Mouse (Mus musculus) liver, adult 2 months (tissue): ENCODE results near the gene Gpr63. TPM values are rescaled to one million over a fixed set of nuclear protein-coding genes. Genes with fewer than 3 reads are reported as not detected.

Source experiments
- DNase-seq: peaks from one replicate; pipeline ENCODE4 v3.0.0-alpha.2; 2011; ENCODE audit warnings: low read depth, low spot score; ENCODE audit errors: extremely low read depth
- H3K27ac ChIP-seq: fragments of 200-500 bp; replicated peaks from 2 replicates; pipeline ENCODE4 v1.5.1; 2012; ENCODE audit warnings: low read depth, mild to moderate bottlenecking, control low read depth, inconsistent platforms, low read length; ENCODE audit not compliant: insufficient read depth
- H3K27me3 ChIP-seq: fragments of 200-500 bp; 2 replicates; pipeline ENCODE4 v1.6.1; 2012; ENCODE audit warnings: mild to moderate bottlenecking, moderate library complexity, low read length, inconsistent platforms; ENCODE audit not compliant: control insufficient read depth, insufficient read depth
- H3K36me3 ChIP-seq: fragments of 200-500 bp; 2 replicates; pipeline ENCODE4 v1.6.1; 2012; ENCODE audit warnings: low read length, inconsistent platforms; ENCODE audit not compliant: control insufficient read depth, insufficient read depth
- H3K4me1 ChIP-seq: fragments of 200-500 bp; 2 replicates; pipeline ENCODE4 v1.6.1; 2011; ENCODE audit warnings: low read length; ENCODE audit not compliant: control insufficient read depth, insufficient read depth
- H3K4me3 ChIP-seq: fragments of 200-500 bp; 2 replicates; pipeline ENCODE4 v1.5.1; 2011; ENCODE audit warnings: low read depth, mild to moderate bottlenecking, control low read depth, low read length, moderate library complexity; ENCODE audit not compliant: insufficient read depth
- H3K79me2 ChIP-seq: fragments of 200-500 bp; 2 replicates; pipeline ENCODE4 v1.6.1; 2012; ENCODE audit warnings: inconsistent platforms, mild to moderate bottlenecking, low read length, moderate library complexity; ENCODE audit not compliant: control insufficient read depth, insufficient read depth
- H3K9ac ChIP-seq: fragments of 200-500 bp; 2 replicates; pipeline ENCODE4 v1.6.1; 2012; ENCODE audit warnings: low read depth, mild to moderate bottlenecking, control low read depth, inconsistent platforms, low read length
- CTCF ChIP-seq: fragments of 200-500 bp; IDR thresholded peaks from 2 replicates; pipeline ENCODE4 v1.5.1; 2011; ENCODE audit warnings: low read depth, low read length, control low read depth
- POLR2A ChIP-seq: fragments of 200-500 bp; IDR thresholded peaks from 2 replicates; pipeline ENCODE4 v1.6.1; 2011; ENCODE audit warnings: low read length, control low read depth; ENCODE audit not compliant: insufficient read depth; ENCODE audit errors: extremely low read depth
- WGBS: fragments of 180-500 bp; shearing (Covaris S2); methylation state at CpG from one replicate; pipeline ENCODE4 v1.1.7; 2018; 5-methylcytosine and 5-hydroxymethylcytosine counted together
- polyA plus RNA-seq: library from polyadenylated mRNA; depleted of rRNA; stranded (reverse); fragments of >200 nt; gene quantifications from 2 replicates; pipeline ENCODE4 v1.2.3, GENCODE M21; 2012
- total RNA-seq: library from RNA; depleted of rRNA; stranded (reverse); fragments of >200 nt; gene quantifications from 2 replicates; pipeline ENCODE4 v1.2.3, GENCODE M21; 2014

The Gpr63 gene
- total and polyA plus RNA-seq, 2 experiments: 0.09 to 0.18 TPM

DNA sequence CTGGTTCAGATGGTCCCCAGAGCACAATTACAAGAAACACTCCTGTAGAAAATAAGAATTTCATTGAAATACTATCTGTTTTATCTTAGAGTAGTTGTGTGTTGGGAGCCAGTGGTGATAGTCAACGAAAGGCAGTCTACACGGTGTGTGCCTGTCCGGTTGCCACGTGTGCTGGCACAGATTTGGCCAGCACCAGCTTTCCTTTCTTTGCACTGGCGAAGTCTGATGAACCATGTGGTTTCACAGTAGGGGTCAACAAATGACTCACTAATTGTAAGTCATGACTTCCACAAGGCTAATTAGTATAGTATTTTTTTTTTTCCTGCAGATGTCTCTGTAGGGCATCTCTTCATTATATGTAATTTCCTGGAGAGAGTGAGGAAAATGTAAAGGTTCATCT lies 45.6 kb downstream of the Gpr63 start:
- H3K4me3 ChIP-seq: no peak overlapping the region
- no peaks in the 10 kb centered on the region for H3K36me3 ChIP-seq
- H3K9ac ChIP-seq: no peak overlapping the region
- no peaks in the 10 kb centered on the region for H3K79me2 ChIP-seq
- no peak for DNase-seq
- H3K27me3 ChIP-seq: no peaks in the 10 kb centered on the region
- H3K27ac ChIP-seq: no peak overlapping the region
- TF ChIP-seq POLR2A: no peak
- TF ChIP-seq CTCF: no peak
- 87% methylated on average over 5 of the region's 5 CpGs for WGBS
- no peaks in the 10 kb centered on the region for H3K4me1 ChIP-seq

DNA sequence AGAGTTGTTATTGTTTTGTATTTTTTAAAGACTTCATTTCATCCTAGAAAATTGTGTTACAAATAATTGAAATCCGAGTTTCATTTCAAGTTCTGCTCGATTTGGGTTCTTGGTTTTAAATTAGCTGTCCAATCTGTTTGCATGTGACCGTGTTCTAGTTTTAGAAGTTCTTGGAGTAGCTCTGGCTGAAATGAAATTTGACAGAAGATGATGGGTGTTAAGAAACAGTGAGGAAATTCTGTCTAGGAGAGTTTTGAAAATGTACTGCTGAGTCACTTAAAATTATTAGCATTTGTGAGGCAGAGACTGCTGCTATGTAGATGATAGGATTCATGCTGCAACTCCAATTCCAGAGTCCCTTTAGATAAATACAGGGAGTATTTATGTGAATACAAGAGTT lies 46.5 kb downstream of the Gpr63 start:
- H3K27me3 ChIP-seq: no peaks in the 10 kb centered on the region
- no peaks in the 10 kb centered on the region for H3K4me1 ChIP-seq
- DNase-seq: no peak
- no peak overlapping the region for H3K27ac ChIP-seq
- 81% methylated on average over 3 of the region's 3 CpGs for WGBS
- H3K9ac ChIP-seq: no peak overlapping the region
- H3K79me2 ChIP-seq: no peaks in the 10 kb centered on the region
- H3K4me3 ChIP-seq: no peak overlapping the region
- no peaks in the 10 kb centered on the region for H3K36me3 ChIP-seq
- TF ChIP-seq POLR2A (no peak), CTCF (no peak)

DNA sequence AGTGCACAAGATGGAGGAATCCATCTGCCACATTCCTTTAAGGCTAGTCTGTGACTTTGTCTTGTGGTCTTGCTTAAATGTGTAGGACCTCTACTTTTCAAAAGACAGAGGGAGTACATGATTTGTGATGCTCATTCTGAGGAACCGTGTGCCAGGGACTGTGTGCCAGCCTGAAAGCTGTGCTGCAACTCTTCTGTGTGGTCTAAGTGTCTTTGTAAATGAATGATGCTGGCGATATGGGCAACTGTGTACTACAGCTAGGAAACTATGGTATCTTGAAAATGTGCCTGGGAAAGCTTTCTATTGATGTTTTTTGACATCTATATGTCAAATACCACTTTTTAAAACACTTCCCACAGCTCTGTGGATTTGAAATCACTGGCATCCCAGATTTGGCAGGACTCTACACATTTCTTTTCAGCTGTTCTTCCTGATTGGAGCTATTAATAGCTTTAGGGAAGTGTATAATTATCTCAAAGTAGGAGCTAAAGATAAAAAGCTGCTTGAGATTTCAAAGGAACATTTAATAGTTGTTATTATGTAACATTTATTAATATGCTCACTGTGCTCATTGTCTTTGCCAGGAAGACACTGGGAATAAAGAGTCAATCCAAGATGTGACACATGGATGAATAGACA lies 48.9 kb downstream of the Gpr63 start:
- TF ChIP-seq POLR2A (no peak), CTCF (no peak)
- 80% methylated on average over 2 of the region's 2 CpGs for WGBS
- no peak overlapping the region for H3K27ac ChIP-seq

DNA sequence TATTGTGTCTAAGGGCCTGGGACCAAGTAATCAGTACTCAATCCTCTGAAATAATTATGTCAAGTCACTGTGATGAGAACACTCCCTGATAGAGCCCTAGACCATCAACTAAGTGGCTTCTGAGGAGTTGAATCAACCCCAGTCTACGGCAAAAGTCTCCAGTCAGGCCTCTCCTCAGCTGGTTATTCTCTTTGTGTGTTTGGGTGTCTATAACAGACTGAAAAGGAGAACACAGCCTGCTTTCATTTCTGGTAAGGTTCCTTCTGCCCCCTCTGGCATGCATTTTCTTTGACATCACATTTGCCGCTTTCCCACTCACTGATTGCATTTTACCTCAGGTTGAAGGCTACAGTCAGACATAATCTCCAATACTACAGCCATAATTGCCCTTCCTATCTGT lies 62.0 kb downstream of the Gpr63 start:
- H3K27ac ChIP-seq: no peak overlapping the region
- H3K27me3 ChIP-seq: no peaks in the 10 kb centered on the region
- H3K9ac ChIP-seq: no peak overlapping the region
- H3K79me2 ChIP-seq: no peaks in the 10 kb centered on the region
- no peak for DNase-seq
- TF ChIP-seq POLR2A (no peak), CTCF (no peak)
- WGBS: 88% methylated on average over 2 of the region's 2 CpGs
- H3K4me1 ChIP-seq: no peaks in the 10 kb centered on the region
- no peaks in the 10 kb centered on the region for H3K36me3 ChIP-seq
- no peak overlapping the region for H3K4me3 ChIP-seq

More for the DNA sequence above, 48.9 kb downstream of the Gpr63 start:
- Histone ChIP-seq H3K79me2 (no peaks in the 10 kb centered on the region), H3K9ac (no peak overlapping the region), H3K27me3 (no peaks in the 10 kb centered on the region), H3K4me3 (no peak overlapping the region), H3K36me3 (no peaks in the 10 kb centered on the region), H3K4me1 (no peaks in the 10 kb centered on the region)
- DNase-seq: no peak

DNA sequence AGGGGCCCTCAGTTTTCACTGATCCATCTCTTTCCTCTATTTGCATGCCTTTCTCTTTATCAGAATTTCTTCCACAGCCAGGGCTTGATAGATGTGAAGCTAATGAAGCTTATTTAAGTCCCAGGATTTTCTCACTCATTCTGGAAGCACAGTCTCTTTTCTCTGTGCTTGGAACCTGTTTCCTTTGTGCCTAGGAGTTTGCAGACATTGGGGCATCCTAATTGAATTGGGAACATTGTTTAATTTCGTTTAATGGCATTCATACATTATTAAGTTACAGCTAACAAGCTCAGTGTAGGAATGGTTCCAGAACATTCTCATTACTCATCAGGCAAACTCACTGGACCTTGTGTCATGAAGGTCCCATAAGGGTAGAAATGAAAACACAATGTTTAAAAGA lies 62.5 kb downstream of the Gpr63 start:
- Histone ChIP-seq H3K27ac (no peak overlapping the region), H3K36me3 (no peaks in the 10 kb centered on the region), H3K9ac (no peak overlapping the region), H3K4me1 (no peaks in the 10 kb centered on the region), H3K4me3 (no peak overlapping the region), H3K27me3 (no peaks in the 10 kb centered on the region), H3K79me2 (no peaks in the 10 kb centered on the region)
- no peak for TF ChIP-seq POLR2A
- no peak for TF ChIP-seq CTCF
- WGBS: 61% methylated on average over 1 of the region's 1 CpGs
- DNase-seq: no peak

DNA sequence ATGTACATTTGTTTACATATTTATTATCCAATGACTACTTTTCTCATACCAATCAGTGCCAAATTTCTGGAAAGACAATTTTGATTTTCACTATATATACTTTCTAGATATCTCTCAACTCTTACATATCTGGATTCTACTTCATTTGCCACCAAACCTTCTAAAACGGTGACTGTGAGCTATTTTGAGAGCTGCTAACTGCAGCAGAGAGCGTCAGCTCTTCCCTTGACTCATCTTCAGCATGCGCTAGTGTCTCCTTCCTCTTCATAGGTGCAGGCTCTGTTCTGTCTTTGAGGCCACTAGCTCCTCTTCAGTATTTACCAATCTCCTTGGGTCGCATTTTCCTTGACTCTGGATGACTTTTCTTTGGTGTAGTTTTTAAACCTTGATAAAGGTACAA lies 63.7 kb downstream of the Gpr63 start:
- WGBS: 69% methylated on average over 4 of the region's 4 CpGs
- Histone ChIP-seq H3K36me3 (no peaks in the 10 kb centered on the region), H3K4me1 (no peaks in the 10 kb centered on the region), H3K9ac (no peak overlapping the region), H3K79me2 (no peaks in the 10 kb centered on the region), H3K4me3 (no peak overlapping the region), H3K27me3 (no peaks in the 10 kb centered on the region), H3K27ac (no peak overlapping the region)
- DNase-seq: no peak
- TF ChIP-seq POLR2A (no peak), CTCF (no peak)
